Mouse (Mus musculus) forebrain, postnatal 0 days (tissue): ENCODE results near the gene Vma21. TPM values are rescaled to one million over a fixed set of nuclear protein-coding genes. Genes with fewer than 3 reads are reported as not detected.

Experiments used
- ATAC-seq: fragments of 200-750 bp; cut with Nextera tagmentation; 2 replicates; pipeline ENCODE4 v1.8.0; 2017; ENCODE audit warnings: mild to moderate bottlenecking, moderate library complexity
- DNase-seq: peaks from one replicate; pipeline ENCODE4 v3.0.0-alpha.2; 2015
- H3K27ac ChIP-seq: fragments of 300-500 bp; sonication (generic); 2 replicates; pipeline ENCODE4 v1.5.1; 2014; ENCODE audit warnings: low read depth, mild to moderate bottlenecking, antibody characterized with exemption, low read length, moderate library complexity, mixed read lengths
- H3K27me3 ChIP-seq: fragments of 300-500 bp; sonication (generic); 2 replicates; pipeline ENCODE4 v1.6.1; 2014; ENCODE audit warnings: mild to moderate bottlenecking, low read length, mixed read lengths; ENCODE audit not compliant: insufficient read depth
- H3K36me3 ChIP-seq: fragments of 300-500 bp; sonication (generic); 2 replicates; pipeline ENCODE4 v1.6.1; 2014; ENCODE audit warnings: mild to moderate bottlenecking, moderate library complexity; ENCODE audit not compliant: insufficient read depth
- H3K4me1 ChIP-seq: fragments of 300-500 bp; sonication (generic); 2 replicates; pipeline ENCODE4 v1.6.1; 2014; ENCODE audit warnings: antibody characterized with exemption; ENCODE audit not compliant: insufficient read depth
- H3K4me2 ChIP-seq: fragments of 300-500 bp; sonication (generic); 2 replicates; pipeline ENCODE4 v1.6.1; 2014; ENCODE audit warnings: low read depth, mild to moderate bottlenecking, moderate library complexity
- H3K4me3 ChIP-seq: fragments of 300-500 bp; sonication (generic); 2 replicates; pipeline ENCODE4 v1.5.1; 2014; ENCODE audit warnings: low read depth, low read length, mixed read lengths
- H3K9ac ChIP-seq: fragments of 300-500 bp; sonication (generic); 2 replicates; pipeline ENCODE4 v1.6.1; 2014; ENCODE audit warnings: mild to moderate bottlenecking
- H3K9me3 ChIP-seq: fragments of 300-500 bp; sonication (generic); 2 replicates; pipeline ENCODE4 v1.6.1; 2016; ENCODE audit warnings: low read length
- CTCF ChIP-seq: sonication (generic); IDR thresholded peaks from 2 replicates; pipeline ENCODE4 v1.5.1; 2016; ENCODE audit warnings: antibody characterized with exemption, control low read depth, low read depth
- WGBS: fragments of 180-500 bp; shearing (Covaris S2); extraction: QIAGEN DNeasy Blood & Tissue Kit; methylation state at CpG from one replicate; pipeline ENCODE4 v1.1.7; 2014; 5-methylcytosine and 5-hydroxymethylcytosine counted together
- polyA plus RNA-seq: library from polyadenylated mRNA; unstranded; fragments of >200 nt; fragmentation: Nextera tagmentation; extraction: Ambion mirVana; gene quantifications from 2 replicates; pipeline ENCODE4 v1.2.1, GENCODE M21; 2015
- total RNA-seq: library from RNA; depleted of rRNA; stranded (reverse); fragments of >200 nt; gene quantifications from 2 replicates; pipeline ENCODE4 v1.2.3, GENCODE M21; 2014; rRNA removed

Vma21 gene
- total and polyA plus RNA-seq, 2 experiments from 2014 or later, result 22.8 to 70.3 TPM

DNA sequence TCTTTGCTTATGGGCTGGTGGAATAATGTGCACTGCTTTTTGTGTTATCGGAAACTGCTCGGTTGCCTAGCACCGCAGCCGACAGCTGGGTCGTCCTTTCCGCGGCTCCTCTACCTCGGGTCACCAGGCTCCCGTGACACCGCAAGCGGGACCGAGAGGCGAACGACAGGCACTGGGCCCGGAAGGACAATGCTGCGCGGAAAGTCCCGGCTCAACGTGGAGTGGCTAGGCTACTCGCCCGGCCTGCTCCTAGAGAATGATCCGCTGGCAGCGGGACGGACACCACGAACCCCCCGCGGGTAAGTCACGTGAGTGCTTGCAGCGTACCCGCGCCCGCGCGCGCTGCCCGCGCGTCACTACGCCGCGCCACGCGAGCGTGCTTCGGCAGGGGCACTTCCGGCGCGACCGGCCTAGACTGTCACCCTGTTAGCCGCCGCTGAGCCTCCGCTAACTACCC is 705 bp downstream of the Vma21 start:
- 33% methylated on average over 44 of the region's 52 CpGs for WGBS
- Histone ChIP-seq H3K4me3 (peak overlapping the region; percentile 59), H3K27me3 (no peaks in the 10 kb centered on the region), H3K27ac (peak overlapping the region; percentile 83), H3K9ac (peak overlapping the region; percentile 75), H3K36me3 (no peaks in the 10 kb centered on the region), H3K9me3 (no peaks in the 10 kb centered on the region), H3K4me2 (peak overlapping the region; percentile 50), H3K4me1 (peaks cover 3% of the 10 kb centered on the region; the same call in 1 of the 2 replicates)
- ATAC-seq (peak; percentile 99), DNase-seq (peak; percentile 91)
- TF ChIP-seq CTCF, result no peak

DNA sequence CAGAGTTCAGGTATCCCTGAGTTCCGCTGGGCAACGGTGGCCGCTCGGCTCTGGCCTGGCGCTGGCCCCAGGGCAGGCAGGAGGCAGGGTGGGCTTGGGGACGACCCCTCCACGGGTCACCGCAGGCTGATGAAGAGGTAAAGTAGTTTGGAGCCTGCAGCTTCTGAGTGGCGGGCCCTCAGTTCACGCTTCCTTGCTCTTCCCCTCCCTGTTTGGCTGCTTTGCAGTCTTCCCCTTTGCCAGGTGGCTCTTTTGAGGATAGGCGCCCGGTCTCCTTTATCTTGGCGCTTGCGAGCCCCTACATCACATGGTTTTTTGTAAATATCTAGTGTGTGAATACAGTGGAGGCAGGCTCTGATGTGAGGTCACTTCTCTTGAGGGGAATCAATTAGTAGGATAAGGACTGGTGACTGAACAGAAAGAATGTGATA is 1.2 kb downstream of the Vma21 start:
- 36% methylated on average over 14 of the region's 14 CpGs for WGBS
- Histone ChIP-seq H3K27me3 (no peaks in the 10 kb centered on the region), H3K36me3 (no peaks in the 10 kb centered on the region), H3K27ac (peak overlapping the region; percentile 83), H3K4me1 (peaks cover 3% of the 10 kb centered on the region; the same call in 1 of the 2 replicates), H3K9ac (peak overlapping the region; percentile 75), H3K9me3 (no peaks in the 10 kb centered on the region), H3K4me3 (peak overlapping the region; percentile 59), H3K4me2 (peak overlapping the region; percentile 50)
- DNase-seq (peak; percentile 20), ATAC-seq (peak; percentile 40)
- TF ChIP-seq CTCF, result no peak

DNA sequence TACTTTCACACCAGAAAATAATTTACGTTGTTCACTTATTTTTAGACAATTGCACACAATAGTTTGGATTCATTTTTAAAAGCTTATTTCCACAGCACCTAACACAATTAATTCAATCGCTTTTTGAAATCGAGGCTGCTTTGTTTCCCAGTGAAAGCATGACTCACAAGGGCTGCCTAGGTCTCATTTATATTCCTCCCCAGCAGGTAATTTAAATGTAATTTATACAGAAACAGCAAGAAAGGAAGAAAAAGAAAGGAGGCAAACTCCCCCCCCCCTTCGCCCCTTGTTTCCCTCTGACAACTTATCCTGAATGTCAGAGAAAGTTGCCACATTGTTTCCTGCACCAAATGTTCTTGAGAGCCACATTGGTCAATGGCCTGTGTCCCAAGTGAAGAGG is 23.2 kb downstream of the Vma21 start:
- H3K9ac ChIP-seq, result no peak overlapping the region
- no peaks in the 10 kb centered on the region for H3K9me3 ChIP-seq
- DNase-seq (peak; percentile 11), ATAC-seq (peak; percentile 72; the same call in 1 of the 2 replicates)
- no peaks in the 10 kb centered on the region for H3K27me3 ChIP-seq
- no peak overlapping the region for H3K4me2 ChIP-seq
- no peaks in the 10 kb centered on the region for H3K4me1 ChIP-seq
- 30% methylated on average over 4 of the region's 4 CpGs for WGBS
- TF ChIP-seq CTCF, result no peak
- no peak overlapping the region for H3K27ac ChIP-seq
- H3K36me3 ChIP-seq, result no peaks in the 10 kb centered on the region
- no peak overlapping the region for H3K4me3 ChIP-seq

DNA sequence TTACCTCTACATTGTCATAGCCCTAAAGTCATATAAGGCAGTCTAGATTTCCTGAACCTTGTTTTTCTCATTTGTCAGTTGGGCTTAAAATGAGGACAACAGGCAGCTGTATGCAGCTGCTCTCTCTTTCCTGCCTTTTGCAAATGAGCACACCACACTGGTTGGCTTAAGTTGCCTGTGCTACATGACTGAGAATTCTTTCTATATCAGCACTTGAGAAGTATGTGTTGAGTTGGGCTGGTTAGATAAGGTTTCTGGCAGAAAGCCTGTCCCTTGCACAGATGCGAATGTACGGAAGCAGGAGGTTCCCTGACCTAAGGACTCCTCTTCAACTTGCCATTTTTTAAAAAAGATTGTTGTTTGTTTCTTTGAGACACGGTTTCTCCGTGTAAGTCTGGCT is 31.0 kb downstream of the Vma21 start:
- H3K36me3 ChIP-seq, result no peaks in the 10 kb centered on the region
- H3K9me3 ChIP-seq, result no peaks in the 10 kb centered on the region
- ATAC-seq (no peak), DNase-seq (no peak)
- WGBS, result 91% methylated on average over 4 of the region's 4 CpGs
- H3K27me3 ChIP-seq, result no peaks in the 10 kb centered on the region
- no peak overlapping the region for H3K4me3 ChIP-seq
- no peak overlapping the region for H3K4me2 ChIP-seq
- H3K9ac ChIP-seq, result no peak overlapping the region
- TF ChIP-seq CTCF, result no peak
- no peak overlapping the region for H3K27ac ChIP-seq
- no peaks in the 10 kb centered on the region for H3K4me1 ChIP-seq

DNA sequence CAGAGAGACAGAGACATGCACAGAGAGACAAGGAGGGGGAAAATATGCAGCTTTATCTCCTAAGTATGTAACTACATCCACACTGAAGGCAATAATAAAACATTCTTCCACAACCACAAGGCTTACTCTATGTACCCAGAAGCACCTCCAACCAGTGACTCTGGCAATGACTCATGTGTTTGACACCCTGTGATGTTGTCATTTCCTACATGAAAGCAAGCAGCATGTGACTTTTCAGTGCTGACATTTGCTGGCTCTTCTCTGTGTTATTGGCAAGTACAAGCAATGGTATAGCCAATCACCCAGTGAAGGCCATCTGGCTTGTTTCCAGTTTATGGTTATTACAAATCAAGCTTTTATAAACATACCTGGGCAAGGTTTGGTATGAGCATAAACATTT is 38.1 kb downstream of the Vma21 start:
- no peaks in the 10 kb centered on the region for H3K4me1 ChIP-seq
- DNase-seq (no peak), ATAC-seq (no peak)
- no peaks in the 10 kb centered on the region for H3K36me3 ChIP-seq
- no peak for TF ChIP-seq CTCF
- H3K9me3 ChIP-seq, result no peaks in the 10 kb centered on the region
- no peaks in the 10 kb centered on the region for H3K27me3 ChIP-seq
- no peak overlapping the region for H3K9ac ChIP-seq
- no peak overlapping the region for H3K4me3 ChIP-seq
- no peak overlapping the region for H3K27ac ChIP-seq
- no peak overlapping the region for H3K4me2 ChIP-seq

Other genes starting within 250 kb of the Vma21 start
- gene Gpr50, start 152.3 kb upstream of the Vma21 start, total RNA-seq, result 2.8 TPM in 2 replicates
- gene Gpr50, start 152.3 kb upstream of the Vma21 start, polyA plus RNA-seq, result 1.1 and 2.4 TPM in 2 replicates
- gene Gm1141, start 105.1 kb downstream of the Vma21 start, total RNA-seq, result 0.57 and 1.8 TPM in 2 replicates
- gene Gm1141, start 105.1 kb downstream of the Vma21 start, polyA plus RNA-seq, result 0.15 and 0.19 TPM in 2 replicates
- gene Prrg3, start 146.7 kb downstream of the Vma21 start, total RNA-seq, result 16.8 and 16.9 TPM in 2 replicates
- 3.6 and 7.5 TPM in 2 replicates for gene Prrg3, start 146.7 kb downstream of the Vma21 start, polyA plus RNA-seq
- 0.23 and 0.81 TPM in 2 replicates for gene Fate1, start 157.1 kb downstream of the Vma21 start, total RNA-seq
- gene Fate1, start 157.1 kb downstream of the Vma21 start, polyA plus RNA-seq, result not detected in 2 replicates
- gene Cnga2, start 175.9 kb downstream of the Vma21 start, total RNA-seq, result 0.23 and 0.24 TPM in 2 replicates
- 0.06 TPM in 2 replicates for gene Cnga2, start 175.9 kb downstream of the Vma21 start, polyA plus RNA-seq